10 mouse cellular contexts compared by ENCODE assay signal in the genomic region with DNA sequence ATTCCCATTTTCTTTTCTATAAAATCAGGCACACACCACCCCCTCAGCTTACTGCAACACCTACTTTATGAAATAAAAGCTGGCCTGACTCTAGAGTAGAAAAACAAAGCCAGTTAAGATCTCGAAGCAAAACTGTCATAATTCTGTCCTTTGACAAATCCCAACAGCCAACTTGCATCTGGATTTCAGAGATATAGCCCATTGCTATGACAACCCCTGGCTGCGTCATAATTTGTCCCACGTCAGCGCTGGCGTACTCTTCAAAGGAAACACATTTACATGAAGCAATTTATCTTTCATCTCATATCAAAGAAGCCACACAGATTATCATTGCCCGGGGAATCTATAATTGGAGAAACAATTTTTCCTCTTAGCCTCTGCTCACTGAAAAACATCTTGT.
DNase-seq lines count a peak whose midpoint lies in the region; ATAC-seq lines count a peak whose summit lies in the region.
"Had no signal": no experiment of that assay in that cellular context is flagged by ENCODE, and none has a peak within 500 bp of the region (broad histone marks: within the 10 kb centered on the region; RNA-seq: fewer than 3 reads in every experiment).

No protein-coding gene starts in this region.

- H3K4me3 ChIP-seq in hindbrain, embryonic 14.5 days (replicated peaks; ENCODE audit: low read length), result no peak overlapping the region
- H3K4me3 ChIP-seq in hindbrain, embryonic 10.5 days, result no peak overlapping the region
- H3K4me3 ChIP-seq in lung, embryonic 16.5 days (ENCODE audit: low read length), result no peak overlapping the region
- H3K4me3 ChIP-seq: hindbrain, embryonic 13.5 days had no signal

- H3K27ac ChIP-seq in hindbrain, embryonic 14.5 days, result no peak overlapping the region
- H3K27ac ChIP-seq in hindbrain, embryonic 10.5 days, result no peak overlapping the region
- H3K27ac ChIP-seq in lung, embryonic 16.5 days (ENCODE audit: low read length), result no peak overlapping the region
- H3K27ac ChIP-seq: hindbrain, embryonic 13.5 days had no signal

- no peak overlapping the region for H3K9ac ChIP-seq in hindbrain, embryonic 14.5 days
- no peak overlapping the region for H3K9ac ChIP-seq in lung, embryonic 16.5 days (ENCODE audit: low read length)
- H3K9ac ChIP-seq: hindbrain, embryonic 13.5 days had no signal

- WGBS in hindbrain, embryonic 14.5 days, result 60% methylated on average over 6 of the region's 6 CpGs
- WGBS in hindbrain, embryonic 10.5 days, result 93% methylated on average over 6 of the region's 6 CpGs
- WGBS in lung, embryonic 16.5 days, result 50% methylated on average over 6 of the region's 6 CpGs

- no peak for ATAC-seq in hindbrain, embryonic 14.5 days (ENCODE audit: low FRiP score)
- ATAC-seq in lung, embryonic 16.5 days (ENCODE audit: low read depth), result peak; percentile 56; the same call in 1 of the 2 replicates
- ATAC-seq in common myeloid progenitor, adult 5-6 weeks (replicated peaks; ENCODE audit: low read depth, poor library complexity, severe bottlenecking), result 0 out of 2 replicates have a peak, but pooled peaks have one; percentile 39

- H3K4me2 ChIP-seq in hindbrain, embryonic 14.5 days (replicated peaks), result no peak overlapping the region
- no peak overlapping the region for H3K4me2 ChIP-seq in lung, embryonic 16.5 days (ENCODE audit: low read depth, low read length)
- H3K4me2 ChIP-seq: hindbrain, embryonic 13.5 days had no signal

- H3K4me1 ChIP-seq in hindbrain, embryonic 14.5 days (replicated peaks; ENCODE audit: control insufficient read depth, insufficient read depth, low read length), result 0 out of 2 replicates have a peak, but pooled peaks cover 3% of the 10 kb centered on the region
- H3K4me1 ChIP-seq in hindbrain, embryonic 10.5 days (replicated peaks), result no peaks in the 10 kb centered on the region
- peaks cover 5% of the 10 kb centered on the region; the same call in 1 of the 2 replicates for H3K4me1 ChIP-seq in lung, embryonic 16.5 days (replicated peaks; ENCODE audit: control insufficient read depth, insufficient read depth, low read length)
- H3K4me1 ChIP-seq: hindbrain, embryonic 13.5 days had no signal

- DNase-seq in hindbrain, embryonic 14.5 days (ENCODE audit: low spot score), result peak; percentile 35
- no peak for DNase-seq in hindbrain, embryonic 10.5 days (ENCODE audit: low spot score)
- DNase-seq in lung, adult 18-20 months, result no peak
- DNase-seq in right cerebral cortex, postnatal 25 days, result peak; percentile 27
- DNase-seq in cerebellum, postnatal 10 days, result no peak
- no peak for DNase-seq in cerebellum, postnatal 25 days
- DNase-seq: heart, adult 18-20 months had no signal

- no peaks in the 10 kb centered on the region for H3K9me3 ChIP-seq in hindbrain, embryonic 14.5 days (ENCODE audit: control insufficient read depth, low read length)
- no peaks in the 10 kb centered on the region for H3K9me3 ChIP-seq in hindbrain, embryonic 10.5 days
- no peaks in the 10 kb centered on the region for H3K9me3 ChIP-seq in lung, embryonic 16.5 days (ENCODE audit: control insufficient read depth, low read length)

- H3K36me3 ChIP-seq in hindbrain, embryonic 14.5 days (replicated peaks; ENCODE audit: control insufficient read depth, insufficient read depth), result no peaks in the 10 kb centered on the region
- H3K36me3 ChIP-seq in hindbrain, embryonic 10.5 days, result no peaks in the 10 kb centered on the region
- H3K36me3 ChIP-seq in lung, embryonic 16.5 days (ENCODE audit: control insufficient read depth, insufficient read depth, low read length), result no peaks in the 10 kb centered on the region
- H3K36me3 ChIP-seq: hindbrain, embryonic 13.5 days had no signal

- H3K27me3 ChIP-seq in hindbrain, embryonic 14.5 days (ENCODE audit: control insufficient read depth, insufficient read depth, low read length), result no peaks in the 10 kb centered on the region
- H3K27me3 ChIP-seq in hindbrain, embryonic 10.5 days (ENCODE audit: insufficient read depth, poor library complexity, severe bottlenecking), result no peaks in the 10 kb centered on the region
- H3K27me3 ChIP-seq in lung, embryonic 16.5 days (ENCODE audit: control insufficient read depth, insufficient read depth, low read depth, low read length), result no peaks in the 10 kb centered on the region
- H3K27me3 ChIP-seq: hindbrain, embryonic 13.5 days had no signal

Comparison
In these comparisons a context has a peak if more than half of its experiments do, and no peak if none do; other contexts are left out.
1. DNase-seq: peak in hindbrain, embryonic 14.5 days (single experiment) and right cerebral cortex, postnatal 25 days (single experiment); none in hindbrain, embryonic 10.5 days (single experiment), lung, adult 18-20 months (0 of 2), cerebellum, postnatal 10 days (0 of 2) and cerebellum, postnatal 25 days (0 of 2).